Mouse (Mus musculus) spleen, postnatal 10 days (tissue): ENCODE results near the gene Fam187b.

Experiments
- DNase-seq, 2 experiments: peaks; one replicate each; pipeline ENCODE4 v3.0.0; 2021 to 2022; ENCODE audit warnings: low spot score in 2 of 2

Gene Fam187b

DNA sequence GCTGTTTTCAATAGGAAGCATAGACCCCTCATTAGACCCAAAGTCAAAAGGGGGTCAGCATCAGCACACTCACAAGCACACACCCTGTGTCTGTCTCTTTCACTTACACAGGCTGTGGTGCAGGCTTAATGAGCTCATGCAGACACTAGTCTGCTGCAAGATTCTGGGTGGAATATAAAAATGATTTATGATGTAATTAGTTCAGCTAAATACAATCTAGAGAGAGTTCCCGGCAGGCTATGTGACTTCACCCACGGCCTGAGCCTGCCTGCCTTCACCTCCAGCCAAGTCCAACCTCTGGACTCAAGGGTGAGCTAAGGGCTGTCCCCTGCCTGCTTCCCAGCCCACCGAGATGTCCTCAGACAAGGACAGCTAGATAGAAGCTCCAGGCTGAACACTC is 35.3 kb downstream of the Fam187b start:
- no peak for DNase-seq

DNA sequence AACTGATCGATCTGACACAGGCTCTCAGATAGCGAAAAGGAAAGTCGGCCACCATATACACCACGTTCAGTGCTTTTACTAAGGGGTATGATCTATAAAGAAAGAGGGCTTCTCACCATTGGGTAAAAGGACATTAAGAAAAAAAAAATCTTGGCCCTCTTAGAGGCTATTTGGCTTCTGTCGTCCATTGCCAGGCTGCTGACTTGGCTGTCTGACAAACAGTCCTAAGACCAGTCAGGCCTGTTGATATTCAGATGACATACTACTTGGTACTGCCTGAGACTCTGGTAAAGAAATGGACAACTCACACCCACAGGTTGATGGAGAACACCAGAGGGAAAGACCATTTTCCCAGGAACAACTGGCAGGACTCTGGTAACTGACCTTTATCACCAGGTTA is 39.4 kb downstream of the Fam187b start:
- no peak for DNase-seq

DNA sequence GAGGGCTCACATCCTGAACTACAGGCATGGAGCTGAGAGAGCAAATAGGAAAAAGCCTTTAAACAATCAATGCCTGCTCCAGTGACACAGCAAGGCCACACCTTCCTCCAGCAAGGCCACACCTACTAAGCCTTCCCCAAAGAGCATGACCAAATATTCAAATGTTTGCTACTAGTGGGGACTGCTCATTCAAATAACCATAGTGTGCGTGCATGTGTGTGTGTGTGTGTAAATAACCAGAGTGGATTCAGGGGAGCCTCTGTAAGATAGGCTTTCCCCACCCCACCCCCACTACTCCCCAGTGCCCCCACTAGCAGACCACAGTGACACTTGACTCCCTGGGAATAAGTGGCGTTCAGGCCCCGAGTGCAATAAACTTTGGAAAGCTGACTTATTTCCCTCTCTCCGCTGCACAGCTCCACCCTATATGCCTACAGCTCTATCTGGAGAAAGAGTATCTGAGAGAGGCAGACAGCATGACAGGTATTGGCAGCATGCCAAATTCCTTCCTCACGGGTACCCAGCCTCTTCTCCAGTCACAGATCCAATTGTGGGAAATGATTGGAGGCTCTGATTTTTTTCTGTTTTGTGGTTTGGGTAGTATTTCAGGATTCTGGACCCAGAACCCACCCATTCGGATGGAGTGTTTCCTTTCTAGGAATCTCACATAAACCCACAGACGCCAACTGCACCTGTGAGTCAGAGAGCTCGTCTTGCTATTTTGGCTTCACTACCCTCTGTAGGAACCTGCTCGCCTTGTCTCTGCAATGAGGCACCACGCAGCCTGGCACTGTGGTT is 43.7 kb downstream of the Fam187b start:
- DNase-seq, result no peak

DNA sequence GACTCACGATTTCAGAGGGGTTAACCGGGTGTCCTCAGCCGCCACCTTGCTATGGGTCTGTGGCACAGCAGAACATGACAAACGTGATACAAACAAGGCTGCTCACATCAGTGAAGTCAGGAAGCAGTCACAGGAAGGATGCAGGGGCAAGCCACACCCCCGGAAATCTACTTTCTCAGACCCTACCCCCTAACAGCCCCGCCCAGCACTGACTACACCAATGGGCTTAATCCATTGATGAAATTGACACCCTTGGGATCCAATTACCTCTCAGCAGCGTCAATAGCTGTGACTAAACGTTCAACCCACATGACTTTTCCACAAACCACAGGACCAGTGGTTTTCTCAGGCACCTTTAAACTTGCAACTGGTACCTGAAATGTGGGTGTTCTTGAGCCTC is 55.0 kb downstream of the Fam187b start:
- DNase-seq, result no peak

DNA sequence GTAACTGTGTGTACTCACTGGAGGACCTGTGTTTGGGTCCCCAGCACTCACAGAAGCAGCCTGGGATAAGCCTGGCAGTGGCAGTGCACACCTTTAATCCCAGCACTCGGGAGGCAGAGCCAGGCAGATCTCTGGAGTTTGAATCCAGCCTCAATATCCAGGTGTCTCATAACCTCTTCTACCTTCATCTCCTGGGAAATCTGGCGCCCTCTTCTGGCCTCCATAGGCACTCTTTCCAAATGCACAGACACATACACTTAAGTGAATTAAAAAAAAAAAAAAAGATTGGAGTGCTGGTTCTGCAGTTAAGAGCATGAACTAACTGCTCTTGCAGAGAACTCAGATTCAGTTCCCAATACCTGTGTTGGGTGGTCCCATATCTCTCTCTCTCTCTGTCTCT is 57.1 kb downstream of the Fam187b start:
- peak in 1 of 2 experiments; percentile 41 for DNase-seq

DNA sequence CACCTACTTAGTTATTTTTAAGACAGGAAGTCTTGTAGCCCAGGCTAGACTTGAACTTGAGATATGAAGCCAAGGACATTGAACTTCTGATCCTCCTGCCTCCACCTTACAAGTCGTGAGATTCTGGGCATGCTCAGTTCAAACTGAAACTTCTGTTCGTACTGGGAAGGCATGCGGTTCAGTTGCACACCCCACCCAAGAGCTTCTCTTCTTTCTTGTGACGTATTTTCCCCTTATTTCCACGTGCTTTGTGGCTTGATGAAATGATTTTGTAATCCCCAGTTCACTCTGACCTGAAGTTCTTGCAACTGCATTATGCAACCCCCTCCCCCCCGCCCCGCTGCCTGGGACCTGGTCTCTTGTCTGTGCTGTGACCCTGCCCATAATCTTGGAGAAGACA is 58.1 kb downstream of the Fam187b start:
- no peak for DNase-seq

DNA sequence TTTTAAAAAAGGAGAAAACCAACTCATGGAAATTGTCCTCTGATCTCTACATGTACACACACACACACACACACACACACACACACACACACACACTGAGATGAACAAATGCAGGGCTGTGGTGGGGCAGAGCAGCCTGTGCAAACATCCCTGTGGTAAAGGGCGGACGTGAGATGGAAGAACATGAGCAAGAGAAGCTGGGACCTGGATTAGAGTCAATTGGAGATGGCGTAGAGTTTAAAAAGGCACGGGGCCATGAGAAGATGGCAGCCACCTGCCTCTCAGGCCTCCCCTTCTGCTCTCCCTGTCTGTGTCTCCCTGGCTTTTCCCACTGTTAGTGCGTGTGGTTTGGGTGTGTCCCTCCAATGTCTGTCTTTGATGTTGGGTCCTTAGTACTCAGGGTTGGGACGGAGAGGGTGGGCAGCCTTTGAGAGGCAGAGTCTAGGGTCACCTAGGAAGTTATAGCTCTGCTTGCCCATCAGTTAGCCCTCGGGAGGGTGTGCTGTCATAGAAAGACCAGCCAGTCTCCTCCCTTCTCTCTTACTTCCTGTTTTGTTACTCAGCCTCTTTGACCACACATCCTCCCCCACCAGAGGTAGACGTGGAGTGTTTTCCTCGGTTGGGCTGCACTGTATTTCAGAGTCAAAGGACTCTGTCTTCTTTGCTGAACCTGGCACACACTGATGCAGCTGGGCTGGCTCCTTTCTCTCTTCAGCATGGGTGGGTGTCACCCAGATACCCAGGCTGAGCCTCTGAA is 60.0 kb downstream of the Fam187b start:
- peak in 1 of 2 experiments; percentile 57 for DNase-seq

DNA sequence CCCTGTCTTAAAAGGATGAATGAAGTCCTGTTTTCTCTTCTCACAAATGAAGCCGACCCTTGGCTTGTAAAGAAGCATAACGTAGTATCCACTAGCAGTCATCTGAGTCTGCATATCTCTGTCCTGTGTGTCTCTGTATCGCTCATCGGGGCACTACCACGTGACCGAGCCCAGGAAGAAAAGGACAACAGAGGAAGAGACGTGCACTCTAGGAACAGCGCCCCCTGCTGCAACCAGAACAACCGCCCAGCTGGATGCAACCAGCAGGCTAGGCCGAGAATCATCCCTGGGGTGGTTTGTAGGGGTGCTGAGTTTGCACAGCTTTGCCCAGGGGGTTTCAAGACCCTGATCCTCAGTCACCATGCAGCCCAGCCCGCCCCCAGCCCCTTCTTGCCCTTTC is 61.2 kb downstream of the Fam187b start:
- peak in 1 of 2 experiments; percentile 75 for DNase-seq

DNA sequence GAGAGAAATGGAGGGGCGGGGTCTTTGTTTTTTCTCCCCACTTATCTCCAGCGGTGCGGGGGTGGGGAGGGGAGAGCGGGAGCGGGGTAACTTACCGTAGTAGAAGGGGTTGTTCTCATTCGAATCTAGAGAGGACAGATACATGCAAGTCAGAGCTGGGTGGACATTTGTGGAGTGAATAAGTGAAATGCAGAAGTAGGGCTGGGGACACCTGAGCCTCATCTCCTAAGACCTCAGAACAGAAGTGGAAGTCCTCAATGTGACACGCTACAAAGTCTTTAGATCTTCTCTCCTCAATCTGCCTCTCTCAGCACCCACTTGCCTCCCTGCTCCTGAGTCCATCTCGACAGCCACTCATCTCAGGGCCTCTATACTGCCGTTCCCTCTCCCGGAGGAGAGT is 61.7 kb downstream of the Fam187b start:
- DNase-seq, result no peak

DNA sequence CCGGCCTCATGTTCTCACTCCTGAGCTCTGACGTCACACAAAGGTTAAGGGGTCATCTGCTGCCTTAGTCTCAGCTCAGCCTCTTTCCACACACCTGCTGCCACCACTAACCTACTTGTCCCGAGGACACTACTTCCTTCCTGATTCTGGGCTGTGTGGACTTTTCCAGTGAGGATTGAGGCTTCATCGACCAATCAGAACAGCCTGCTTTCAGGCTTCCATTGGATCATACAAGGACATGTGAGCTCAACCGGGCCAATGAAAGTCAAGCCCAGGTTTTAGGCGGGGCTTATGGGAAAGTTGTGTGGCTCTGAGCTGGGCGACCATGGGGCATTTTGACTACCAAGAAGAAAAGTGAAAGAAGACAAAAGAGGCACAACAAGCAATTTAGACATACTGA is 63.3 kb downstream of the Fam187b start:
- DNase-seq, result no peak

DNA sequence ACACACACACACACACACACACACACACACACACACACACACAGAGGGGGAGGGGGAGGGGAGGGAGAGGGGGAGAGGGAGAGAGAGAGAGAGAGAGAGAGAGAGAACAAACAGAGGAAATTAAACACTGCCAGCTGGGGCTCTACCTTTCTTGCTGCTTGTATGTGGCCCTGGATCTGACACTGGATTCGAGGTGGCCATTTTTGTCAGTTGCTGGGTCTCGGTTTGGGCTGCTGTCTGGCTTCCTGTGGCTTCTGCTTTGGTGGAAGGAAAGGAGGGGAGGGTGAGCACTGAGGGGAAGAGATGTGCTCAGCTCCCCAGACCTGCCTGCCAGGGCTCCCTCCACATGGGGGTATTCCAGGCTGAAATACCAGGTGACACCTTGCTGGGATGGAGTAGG is 64.1 kb downstream of the Fam187b start:
- no peak for DNase-seq

DNA sequence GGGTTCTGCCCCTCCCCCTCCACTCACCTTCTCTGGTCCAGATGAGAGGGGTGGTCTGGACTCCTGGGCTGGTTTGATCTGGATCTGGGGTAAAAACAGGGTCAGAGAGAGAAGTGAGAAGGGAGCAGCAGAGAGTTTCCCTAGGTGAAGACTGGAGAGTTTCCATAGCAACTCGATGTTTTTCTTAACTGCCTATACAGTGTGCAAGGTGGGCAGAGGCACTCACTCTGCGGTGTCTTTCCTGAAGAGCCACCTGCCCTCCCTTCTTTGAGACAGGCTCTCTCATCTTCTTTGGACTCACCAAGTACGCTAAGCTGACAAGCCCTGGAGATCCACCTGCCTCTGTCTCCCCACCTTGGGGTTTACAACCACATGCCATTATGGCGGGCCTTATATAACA is 65.4 kb downstream of the Fam187b start:
- DNase-seq, result no peak
